Mouse (Mus musculus) layer of hippocampus, postnatal 36 days (tissue): ENCODE results near the gene Dnmt3b. TPM values are rescaled to one million over a fixed set of nuclear protein-coding genes. Genes with fewer than 3 reads are reported as not detected.
"Not testable (repeated sequence)": the region's sequence is repeated elsewhere in the genome, so short reads cannot be mapped to it uniquely, and the experiment has no call there.

Experiments
- DNase-seq, 2 experiments: peaks; one replicate each; pipeline ENCODE4 v3.0.0; 2022
- total RNA-seq, 2 experiments: library from RNA; stranded (reverse); gene quantifications; 2 replicates each; pipeline ENCODE4 v1.2.3; 2021

The Dnmt3b gene
- total RNA-seq, 2 experiments from 2014 or later: 1.3 to 1.6 TPM

DNA sequence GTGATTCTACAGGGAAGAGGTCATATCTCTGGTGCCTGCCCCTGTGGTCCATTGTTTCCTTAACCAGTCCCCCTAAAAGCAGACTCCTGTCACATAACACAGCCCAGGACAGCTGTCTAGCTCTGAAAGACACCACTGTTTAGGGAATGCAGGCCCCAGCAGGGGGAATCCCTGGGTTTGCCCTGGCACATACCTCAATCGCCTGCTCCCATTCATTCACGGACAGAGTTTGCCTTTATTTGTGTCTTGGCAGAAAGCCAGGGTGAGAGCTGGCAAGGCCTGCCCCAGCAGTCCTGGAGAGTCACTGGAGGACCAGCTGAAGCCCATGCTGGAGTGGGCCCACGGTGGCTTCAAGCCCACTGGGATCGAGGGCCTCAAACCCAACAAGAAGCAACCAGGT is 64.0 kb downstream of the Dnmt3b start:
- DNase-seq: peak; percentile 65 to 74

DNA sequence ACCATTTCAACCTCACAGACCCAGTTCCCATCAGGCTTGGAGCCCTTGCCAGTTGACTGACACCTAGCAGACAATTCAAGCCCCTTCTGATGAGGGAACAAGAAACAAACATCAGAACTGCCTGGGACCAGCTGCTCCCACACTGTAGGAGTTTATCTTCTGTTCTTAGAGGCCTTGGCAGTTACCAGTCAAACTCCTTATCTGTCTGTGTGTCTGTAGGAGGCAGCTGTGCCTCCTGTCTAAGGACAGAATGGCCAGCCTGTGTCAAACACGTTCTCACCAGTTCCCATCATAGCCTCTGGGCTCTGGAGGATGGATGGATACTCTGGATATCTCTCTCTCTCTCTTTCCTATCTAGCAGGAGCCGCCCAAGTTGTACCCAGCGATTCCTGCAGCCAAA is 68.6 kb downstream of the Dnmt3b start:
- DNase-seq: not testable (repeated sequence)

DNA sequence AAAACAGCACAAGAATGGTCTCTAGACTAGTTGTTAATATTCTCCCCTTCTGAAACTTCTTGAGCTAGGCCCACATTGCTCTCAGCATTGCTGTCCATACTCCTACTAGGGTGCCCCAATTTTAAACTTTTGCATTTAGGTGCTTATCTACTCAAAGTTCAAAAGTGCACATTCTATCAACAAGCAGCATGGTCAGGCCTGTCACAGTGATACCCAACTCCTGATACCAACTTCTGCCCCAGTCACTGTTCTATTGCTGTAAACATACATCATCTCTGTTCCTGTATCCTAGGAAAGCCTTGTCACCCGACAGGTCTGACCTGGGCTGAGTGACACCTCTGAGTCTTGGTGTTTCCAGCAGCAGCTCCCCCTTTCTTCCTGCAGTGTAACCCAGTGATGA is 73.8 kb downstream of the Dnmt3b start:
- DNase-seq: no peak

DNA sequence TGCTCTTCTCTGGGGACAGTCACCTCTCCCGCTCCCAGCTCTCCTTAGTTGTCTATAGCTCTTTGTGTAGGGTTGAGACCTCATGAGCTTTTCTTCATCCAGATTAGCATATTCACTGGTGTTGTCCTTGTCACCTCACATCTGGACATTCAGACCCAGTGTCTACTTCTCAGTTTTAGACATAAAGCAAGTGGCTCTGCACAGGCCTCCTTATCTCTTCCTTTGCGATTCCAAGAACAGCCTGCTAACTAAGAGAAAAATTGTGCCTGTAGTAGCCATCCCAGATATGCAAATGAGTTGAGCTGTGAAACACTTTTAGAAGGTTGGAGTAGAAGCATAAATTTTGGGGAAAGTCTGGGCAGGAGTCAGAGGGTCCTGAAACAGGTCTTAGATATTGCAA is 75.2 kb downstream of the Dnmt3b start:
- DNase-seq: no peak

DNA sequence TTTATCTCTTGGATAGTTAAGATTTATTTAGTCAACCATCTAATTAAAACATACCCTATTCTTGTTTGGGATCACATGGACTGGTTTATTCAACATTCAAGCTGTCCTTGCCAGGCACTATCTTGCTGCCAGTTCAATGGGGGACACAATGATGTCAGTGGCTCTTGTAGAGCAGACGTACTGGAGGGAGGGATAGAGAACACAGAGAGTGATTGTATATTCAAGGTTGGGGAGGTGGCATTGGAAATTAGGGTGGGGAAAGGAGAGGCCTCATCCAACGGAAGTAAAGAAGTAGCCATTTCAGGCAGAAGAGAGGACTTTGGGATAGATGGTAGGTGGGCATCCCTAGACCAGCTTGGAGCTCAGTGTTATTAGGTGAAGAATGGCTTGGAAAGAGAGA is 75.6 kb downstream of the Dnmt3b start:
- no peak for DNase-seq

DNA sequence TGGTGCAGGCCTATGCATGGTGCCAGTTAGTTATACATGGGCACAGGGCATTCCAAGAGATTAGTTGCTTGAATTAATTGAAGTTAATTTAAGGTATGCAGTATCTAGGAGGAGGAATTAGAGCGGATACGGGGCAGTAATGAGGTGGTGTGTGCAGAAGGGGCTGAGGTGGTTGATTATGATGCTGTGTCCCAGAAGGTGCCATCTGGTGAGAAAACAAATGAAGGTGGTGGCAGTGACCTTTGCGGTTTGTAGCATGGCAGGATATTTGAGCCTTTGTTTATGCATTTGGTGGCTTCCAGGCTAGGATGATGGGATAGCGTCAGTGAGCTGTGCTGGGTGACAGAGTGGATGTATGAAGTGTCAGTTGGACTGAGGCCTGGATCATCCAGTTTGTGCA is 76.0 kb downstream of the Dnmt3b start:
- no peak for DNase-seq

DNA sequence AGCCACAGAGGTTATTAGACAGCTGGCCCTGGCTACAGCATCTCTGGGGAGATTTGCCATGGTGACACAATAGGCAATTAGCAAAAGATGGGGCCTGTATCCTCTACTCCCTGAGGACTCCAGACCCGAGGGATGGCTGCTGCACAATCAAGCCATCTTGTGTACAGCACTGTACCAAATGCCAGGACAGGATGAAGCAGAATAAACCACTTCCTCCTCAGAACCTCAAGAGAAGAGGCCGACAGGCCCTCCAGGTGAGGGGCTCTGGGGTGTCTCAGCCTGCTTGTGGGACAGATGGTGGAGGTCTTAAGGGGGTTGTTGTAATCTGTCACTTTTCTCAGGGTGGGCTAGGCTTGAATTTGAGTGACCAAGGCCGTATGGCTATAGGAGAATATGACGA is 84.8 kb downstream of the Dnmt3b start:
- DNase-seq: no peak

Other genes starting within 250 kb of the Dnmt3b start
- not detected for gene 4930404H24Rik, start 156.7 kb upstream of the Dnmt3b start, total RNA-seq
- gene Nol4l, start 119.5 kb upstream of the Dnmt3b start, total RNA-seq: 10 to 100 TPM; 47.0 to 47.3 TPM
- 10 to 100 TPM; 30.5 to 32.9 TPM for gene Commd7, start 16.7 kb upstream of the Dnmt3b start, total RNA-seq
- not detected for gene Dnmt3c, start 47.2 kb downstream of the Dnmt3b start, total RNA-seq
- 10 to 100 TPM; 84.1 to 92.7 TPM for gene Mapre1, start 91.8 kb downstream of the Dnmt3b start, total RNA-seq
- under 1 TPM; 0.07 to 0.40 TPM for gene Efcab8, start 130.5 kb downstream of the Dnmt3b start, total RNA-seq
- gene Sun5, start 221.6 kb downstream of the Dnmt3b start, total RNA-seq: not detected
- gene Bpifb2, start 225.6 kb downstream of the Dnmt3b start, total RNA-seq: not detected